Mouse (Mus musculus) heart, embryonic 14.5 days (tissue): ENCODE measurements around the gene Trim8. TPM values are rescaled to one million over a fixed set of nuclear protein-coding genes. Genes with fewer than 3 reads are reported as not detected.

Experiments used
- ATAC-seq: fragments of 200-750 bp; cut with Nextera tagmentation; 2 replicates; pipeline ENCODE4 v1.8.0; 2017; ENCODE audit warnings: low read depth, moderate TSS enrichment; ENCODE audit not compliant: insufficient number of reproducible peaks, insufficient read depth, low FRiP score
- H3K27ac ChIP-seq, 2 experiments: fragments of 200-500 bp in 1 of 2; fragments of 300-500 bp in 1 of 2; sonication (generic) in 1 of 2; replicated peaks in 1 of 2; 2 replicates each; pipeline ENCODE4 v1.5.1; 2012 to 2014; ENCODE audit warnings: low read depth in 2 of 2, low read length in 2 of 2, control low read depth in 1 of 2, mild to moderate bottlenecking in 1 of 2, mixed read lengths in 1 of 2; ENCODE audit not compliant: control insufficient read depth in 1 of 2, insufficient read depth in 1 of 2
- H3K27me3 ChIP-seq: fragments of 300-500 bp; sonication (generic); 2 replicates; pipeline ENCODE4 v1.6.1; 2014; ENCODE audit warnings: mild to moderate bottlenecking, low read length, control low read depth; ENCODE audit not compliant: control insufficient read depth, insufficient read depth
- H3K36me3 ChIP-seq: fragments of 300-500 bp; sonication (generic); 2 replicates; pipeline ENCODE4 v1.6.1; 2014; ENCODE audit warnings: mild to moderate bottlenecking, control low read depth, low read length, mixed read lengths; ENCODE audit not compliant: control insufficient read depth, insufficient read depth
- H3K4me1 ChIP-seq, 2 experiments: fragments of 200-500 bp in 1 of 2; fragments of 300-500 bp in 1 of 2; sonication (generic) in 1 of 2; 2 replicates each; pipeline ENCODE4 v1.6.1; 2012 to 2014; ENCODE audit warnings: low read length in 2 of 2, control low read depth in 1 of 2, mixed read lengths in 1 of 2; ENCODE audit not compliant: control insufficient read depth in 2 of 2, insufficient read depth in 2 of 2
- H3K4me2 ChIP-seq: fragments of 300-500 bp; sonication (generic); 2 replicates; pipeline ENCODE4 v1.6.1; 2014; ENCODE audit warnings: mild to moderate bottlenecking, low read length
- H3K4me3 ChIP-seq, 2 experiments: fragments of 200-500 bp in 1 of 2; fragments of 300-500 bp in 1 of 2; sonication (generic) in 1 of 2; 2 replicates each; pipeline ENCODE4 v1.5.1; 2012 to 2014; ENCODE audit warnings: low read length in 2 of 2, mild to moderate bottlenecking in 2 of 2, control low read depth in 1 of 2, low read depth in 1 of 2, moderate library complexity in 1 of 2; ENCODE audit not compliant: control insufficient read depth in 1 of 2, insufficient read depth in 1 of 2
- H3K9ac ChIP-seq: fragments of 300-500 bp; sonication (generic); 2 replicates; pipeline ENCODE4 v1.6.1; 2014; ENCODE audit warnings: mild to moderate bottlenecking, low read length
- H3K9me3 ChIP-seq: fragments of 300-500 bp; sonication (generic); 2 replicates; pipeline ENCODE4 v1.6.1; 2016; ENCODE audit warnings: low read length, control low read depth; ENCODE audit not compliant: control insufficient read depth
- WGBS: fragments of 180-500 bp; shearing (Covaris S2); extraction: QIAGEN DNeasy Blood & Tissue Kit; methylation state at CpG from one replicate; pipeline ENCODE4 v1.1.7; 2014; 5-methylcytosine and 5-hydroxymethylcytosine counted together
- polyA plus RNA-seq: library from polyadenylated mRNA; unstranded; fragments of >200 nt; fragmentation: Nextera tagmentation; extraction: Ambion mirVana; gene quantifications from 2 replicates; pipeline ENCODE4 v1.2.1, GENCODE M21; 2014

Gene Trim8
- polyA plus RNA-seq, 1 experiment from 2014 or later = 23.4 TPM

DNA sequence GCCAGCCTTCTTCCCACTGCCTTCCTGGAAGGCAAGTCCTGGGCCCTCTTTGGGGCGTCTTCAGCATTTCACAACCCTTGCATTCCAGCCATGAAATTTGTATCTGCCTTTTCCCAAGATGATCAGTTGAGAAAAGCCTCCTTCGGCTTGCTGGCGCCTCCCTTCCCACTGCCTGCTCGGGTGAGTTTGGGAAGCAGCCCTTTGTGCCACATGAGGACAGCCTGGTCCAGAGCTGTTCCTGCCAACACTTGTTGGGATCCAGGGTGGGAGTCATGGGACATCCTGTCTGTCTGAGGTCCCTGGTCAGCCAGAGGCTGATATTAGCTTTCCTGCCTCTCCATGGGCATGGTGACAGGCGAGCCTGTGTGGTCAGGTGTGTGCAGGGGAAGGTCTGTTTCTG is 43.7 kb upstream of the Trim8 start:
- Histone ChIP-seq H3K9ac (0 out of 2 replicates have a peak overlapping the region, but pooled peaks have one; percentile 25), H3K27me3 (no peaks in the 10 kb centered on the region), H3K4me3 (no peak overlapping the region), H3K36me3 (peaks cover 32% of the 10 kb centered on the region), H3K4me2 (no peak overlapping the region), H3K9me3 (no peaks in the 10 kb centered on the region), H3K27ac (peak overlapping the region; percentile 32 to 46; a peak in 3 of 4 replicates), H3K4me1 (peaks cover 64 to 80% of the 10 kb centered on the region in 2 experiments)
- 64% methylated on average over 5 of the region's 5 CpGs for WGBS
- no peak for ATAC-seq

DNA sequence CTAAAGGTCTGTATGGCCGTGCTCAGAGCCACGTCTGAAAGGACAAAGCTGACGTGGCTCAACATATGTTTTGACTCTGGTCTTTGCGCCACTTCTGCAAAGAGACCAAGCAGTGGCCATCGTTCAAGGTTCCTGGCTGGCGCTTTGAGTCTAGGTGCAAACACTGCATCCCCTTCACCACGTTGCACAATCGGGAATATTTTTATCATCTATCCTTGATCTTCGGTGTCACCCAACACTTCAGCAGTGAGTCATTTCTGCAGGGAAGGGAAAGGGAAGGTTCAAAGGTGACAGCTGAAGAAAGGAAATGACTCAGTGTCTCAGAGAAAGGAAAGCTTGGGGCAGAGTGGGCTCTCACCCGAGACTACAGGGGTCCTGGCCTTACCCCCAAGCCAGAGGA is 42.2 kb upstream of the Trim8 start:
- Histone ChIP-seq H3K27me3 (no peaks in the 10 kb centered on the region), H3K36me3 (peaks cover 33% of the 10 kb centered on the region; the same call in 1 of the 2 replicates), H3K27ac (peak overlapping the region; percentile 75 to 86), H3K4me2 (no peak overlapping the region), H3K9me3 (no peaks in the 10 kb centered on the region), H3K9ac (peak overlapping the region; percentile 34; the same call in 1 of the 2 replicates), H3K4me1 (peaks cover 55 to 66% of the 10 kb centered on the region in 2 experiments), H3K4me3 (no peak overlapping the region)
- ATAC-seq = no peak
- 42% methylated on average over 10 of the region's 10 CpGs for WGBS

DNA sequence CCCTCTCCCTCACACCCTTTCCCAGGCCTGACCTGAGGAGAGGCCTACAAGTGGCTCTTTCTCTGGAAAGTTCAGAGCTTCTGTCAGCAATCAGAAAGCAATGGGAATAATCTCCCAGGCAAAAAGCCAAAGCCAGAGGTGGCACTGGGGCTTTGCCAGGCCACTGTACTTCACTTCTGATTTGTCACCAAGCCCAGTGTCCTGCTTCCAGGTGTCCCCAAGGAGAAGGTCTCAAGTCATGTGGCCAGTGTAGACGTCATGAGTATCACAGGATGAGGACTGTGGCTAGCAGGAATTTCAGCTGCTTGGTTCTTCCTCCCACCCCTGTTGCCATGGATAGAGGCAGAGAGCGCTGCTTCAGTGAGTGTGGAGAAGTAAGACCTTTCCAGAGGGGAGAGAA is 41.6 kb upstream of the Trim8 start:
- Histone ChIP-seq H3K27me3 (no peaks in the 10 kb centered on the region), H3K27ac (peak overlapping the region; percentile 75 to 86), H3K36me3 (peaks cover 33% of the 10 kb centered on the region; the same call in 1 of the 2 replicates), H3K4me3 (no peak overlapping the region), H3K4me1 (peaks cover 48 to 59% of the 10 kb centered on the region in 2 experiments), H3K9me3 (no peaks in the 10 kb centered on the region), H3K9ac (no peak overlapping the region), H3K4me2 (no peak overlapping the region)
- 40% methylated on average over 2 of the region's 2 CpGs for WGBS
- ATAC-seq = peak; percentile 54

DNA sequence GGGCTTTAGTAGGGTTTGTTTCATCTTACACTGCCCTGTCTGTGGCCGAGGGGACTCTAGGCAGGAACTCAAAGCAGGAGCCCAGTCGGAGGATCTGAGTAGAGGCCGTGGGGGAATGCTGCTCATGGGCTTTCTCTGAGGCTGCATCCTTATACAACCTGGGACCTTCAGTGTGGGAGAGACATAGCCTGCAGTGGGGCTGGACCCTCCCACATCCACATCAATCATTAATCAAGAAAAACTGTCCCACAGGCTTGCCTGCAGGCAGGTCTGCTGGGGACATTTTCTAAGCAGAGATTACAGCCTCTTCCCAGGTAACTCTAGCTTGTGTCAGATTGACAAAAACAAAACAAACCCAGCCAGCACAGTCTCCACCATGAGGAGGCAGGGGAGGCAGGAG is 38.9 kb upstream of the Trim8 start:
- H3K9me3 ChIP-seq = no peaks in the 10 kb centered on the region
- no peak overlapping the region for H3K4me2 ChIP-seq
- H3K27ac ChIP-seq = no peak overlapping the region
- 94% methylated on average over 3 of the region's 3 CpGs for WGBS
- H3K9ac ChIP-seq = no peak overlapping the region
- no peak overlapping the region for H3K4me3 ChIP-seq
- no peaks in the 10 kb centered on the region for H3K27me3 ChIP-seq
- H3K4me1 ChIP-seq = peaks cover 27 to 33% of the 10 kb centered on the region in 2 experiments
- peaks cover 31% of the 10 kb centered on the region; the same call in 1 of the 2 replicates for H3K36me3 ChIP-seq
- ATAC-seq = no peak

DNA sequence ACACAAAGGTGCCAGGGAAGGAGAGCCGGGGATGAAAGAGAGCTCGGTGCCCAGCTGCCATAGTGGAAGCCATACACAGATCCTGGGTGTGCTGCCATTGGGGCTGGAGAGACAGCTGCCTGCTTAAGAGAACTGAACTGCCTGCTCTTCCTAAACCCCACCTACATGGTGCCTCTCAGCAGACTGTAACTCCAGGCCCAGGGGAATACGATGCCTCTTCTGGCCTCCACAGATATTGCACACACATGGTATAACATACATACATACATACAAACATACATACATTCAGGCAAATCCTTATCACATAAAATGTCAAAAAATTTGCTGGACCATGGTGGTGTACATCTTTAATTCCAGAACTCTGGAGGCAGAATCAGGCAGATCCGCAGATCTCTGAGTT is 38.1 kb upstream of the Trim8 start:
- ATAC-seq = no peak
- no peak overlapping the region for H3K27ac ChIP-seq
- no peak overlapping the region for H3K4me3 ChIP-seq
- no peak overlapping the region for H3K9ac ChIP-seq
- H3K36me3 ChIP-seq = peaks cover 32% of the 10 kb centered on the region; the same call in 1 of the 2 replicates
- WGBS = 96% methylated on average over 4 of the region's 4 CpGs
- H3K4me2 ChIP-seq = no peak overlapping the region
- peaks cover 22 to 24% of the 10 kb centered on the region in 2 experiments for H3K4me1 ChIP-seq
- H3K27me3 ChIP-seq = no peaks in the 10 kb centered on the region
- H3K9me3 ChIP-seq = no peaks in the 10 kb centered on the region

DNA sequence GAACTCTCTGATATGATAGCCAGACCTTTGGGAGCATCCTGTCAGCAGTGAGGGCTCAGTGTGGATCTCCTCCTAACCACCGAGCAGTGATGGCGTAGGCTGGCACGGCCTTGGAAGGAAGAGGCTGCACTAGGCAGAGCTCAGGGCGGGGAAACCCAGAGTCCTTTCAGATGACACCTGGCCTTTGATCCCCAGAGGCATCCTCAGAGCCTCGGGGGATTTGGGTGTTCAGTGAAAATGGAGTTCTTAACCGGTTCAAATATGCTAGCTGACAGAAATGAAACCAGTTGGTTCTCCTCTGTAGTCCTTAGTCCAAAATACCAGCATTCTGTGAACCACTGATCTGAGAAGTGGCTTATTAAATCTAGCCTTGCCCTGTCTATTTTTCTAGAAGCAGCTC is 35.3 kb upstream of the Trim8 start:
- Histone ChIP-seq H3K4me3 (no peak overlapping the region), H3K27ac (no peak overlapping the region), H3K4me2 (no peak overlapping the region), H3K9ac (no peak overlapping the region), H3K36me3 (peaks cover 22% of the 10 kb centered on the region; the same call in 1 of the 2 replicates), H3K27me3 (no peaks in the 10 kb centered on the region), H3K4me1 (peaks cover 12 to 14% of the 10 kb centered on the region in 2 experiments), H3K9me3 (no peaks in the 10 kb centered on the region)
- no peak for ATAC-seq
- WGBS = 78% methylated on average over 6 of the region's 6 CpGs

DNA sequence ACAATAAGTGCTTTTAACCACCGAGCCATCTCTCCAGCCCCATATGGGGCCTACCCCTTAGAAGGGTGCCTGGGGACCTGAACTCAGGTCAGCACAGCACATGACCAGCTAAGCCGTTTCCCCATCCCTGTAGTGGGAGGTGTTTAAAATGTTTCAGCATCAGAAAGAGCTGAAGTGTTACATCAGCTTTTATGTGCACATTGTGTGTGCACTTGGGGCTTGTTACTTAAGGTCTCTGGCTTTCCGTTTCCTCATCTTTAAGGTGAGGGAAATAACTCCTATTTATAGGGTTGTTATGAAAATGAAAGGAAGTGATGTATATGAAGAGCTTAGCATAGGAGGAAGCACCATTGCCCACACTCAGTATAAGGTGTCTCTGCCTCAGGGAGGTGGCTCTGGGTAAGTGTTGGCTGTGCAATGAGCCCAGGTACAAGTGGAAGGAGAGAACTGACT is 34.4 kb upstream of the Trim8 start:
- ATAC-seq = no peak
- Histone ChIP-seq H3K9me3 (no peaks in the 10 kb centered on the region), H3K4me2 (no peak overlapping the region), H3K27ac (no peak overlapping the region), H3K4me1 (peaks cover 21 to 23% of the 10 kb centered on the region in 2 experiments), H3K27me3 (no peaks in the 10 kb centered on the region), H3K36me3 (peaks cover 18% of the 10 kb centered on the region; the same call in 1 of the 2 replicates), H3K4me3 (no peak overlapping the region), H3K9ac (no peak overlapping the region)
- 77% methylated on average over 3 of the region's 3 CpGs for WGBS
